Comparison of ENCODE assay signal across 8 mouse cellular contexts in the genomic region with DNA sequence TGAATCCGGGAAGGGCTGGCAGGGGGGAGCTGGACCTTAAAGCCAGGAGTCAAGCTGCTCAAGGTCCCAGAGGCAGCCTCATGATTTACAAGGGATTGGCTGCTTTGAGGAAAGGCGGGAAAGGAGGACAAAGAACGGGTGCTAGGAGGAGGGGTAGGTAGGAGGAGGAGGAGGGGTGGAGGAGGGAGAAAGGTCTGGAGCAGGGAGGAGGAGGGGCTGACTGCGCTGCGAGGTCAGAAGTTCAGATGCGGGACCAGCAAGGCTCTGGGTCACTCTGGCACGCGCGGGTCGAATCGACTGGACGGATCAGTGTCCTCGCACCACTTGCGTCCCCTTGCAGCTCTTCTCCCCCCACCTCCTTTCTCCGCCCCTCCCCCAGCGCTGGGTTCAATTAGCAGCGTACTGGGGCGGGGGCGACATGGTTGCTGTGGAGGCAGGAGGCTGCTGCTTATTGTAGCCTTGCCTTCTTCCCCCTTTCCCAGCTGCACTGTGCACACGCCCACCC. TPM values are rescaled to one million over a fixed set of nuclear protein-coding genes. Genes with fewer than 3 reads are reported as not detected.
DNase-seq lines count a peak whose midpoint lies in the region; ATAC-seq and TF ChIP-seq lines count a peak whose summit lies in the region.

No protein-coding gene starts in this region.

- H3K4me1 ChIP-seq in hindbrain, embryonic 15.5 days (replicated peaks): peaks cover 24% of the 10 kb centered on the region
- peaks cover 15% of the 10 kb centered on the region for H3K4me1 ChIP-seq in liver, adult 2 months (ENCODE audit: control insufficient read depth, insufficient read depth, low read length)
- peaks cover 42% of the 10 kb centered on the region for H3K4me1 ChIP-seq in stomach, embryonic 16.5 days (ENCODE audit: control insufficient read depth, insufficient read depth, low read length)

- no peak for TF ChIP-seq CTCF in liver, adult 2 months (IDR thresholded peaks at IDR 0.05; ENCODE audit: low read depth, low read length)

- no peaks in the 10 kb centered on the region for H3K27me3 ChIP-seq in hindbrain, embryonic 15.5 days
- no peaks in the 10 kb centered on the region for H3K27me3 ChIP-seq in liver, adult 2 months (ENCODE audit: control insufficient read depth, insufficient read depth, low read length)
- H3K27me3 ChIP-seq in stomach, embryonic 16.5 days (ENCODE audit: control insufficient read depth, insufficient read depth, low read length): no peaks in the 10 kb centered on the region

- peak; percentile 62 for DNase-seq in right cerebral cortex, postnatal 4 days
- no peak for DNase-seq in right cerebral cortex, adult 18-20 months
- DNase-seq in liver, adult 2 months (ENCODE audit: extremely low read depth, low read depth, low spot score): peak; percentile 61
- no peak for DNase-seq in adipocyte (ENCODE audit: low spot score)
- no peak for DNase-seq in urinary bladder, postnatal 36 days (ENCODE audit: low spot score in 2 of 2)
- no peak for DNase-seq in left cerebral cortex, adult 9 months (ENCODE audit: low spot score in 2 of 2)

- peak overlapping the region; percentile 39 for H3K9ac ChIP-seq in hindbrain, embryonic 15.5 days
- peak overlapping the region; percentile 32; the same call in 1 of the 2 replicates for H3K9ac ChIP-seq in liver, adult 2 months (ENCODE audit: low read depth, low read length)
- H3K9ac ChIP-seq in stomach, embryonic 16.5 days (ENCODE audit: low read length): peak overlapping the region; percentile 65

- peak; percentile 25; the same call in 1 of the 2 replicates for ATAC-seq in hindbrain, embryonic 15.5 days (ENCODE audit: low FRiP score, low read depth)
- ATAC-seq in stomach, embryonic 16.5 days (ENCODE audit: insufficient read depth, low FRiP score): peak; percentile 17; the same call in 1 of the 2 replicates

- no peak for TF ChIP-seq POLR2A in liver, adult 2 months (IDR thresholded peaks at IDR 0.05; ENCODE audit: extremely low read depth, insufficient read depth, low read length)

- no peak overlapping the region for H3K27ac ChIP-seq in hindbrain, embryonic 15.5 days (replicated peaks)
- no peak overlapping the region for H3K27ac ChIP-seq in liver, adult 2 months (replicated peaks; ENCODE audit: insufficient read depth, low read depth, low read length)
- H3K27ac ChIP-seq in stomach, embryonic 16.5 days (ENCODE audit: low read length): peak overlapping the region; percentile 44

- no peaks in the 10 kb centered on the region for H3K9me3 ChIP-seq in hindbrain, embryonic 15.5 days
- no peaks in the 10 kb centered on the region for H3K9me3 ChIP-seq in stomach, embryonic 16.5 days (replicated peaks; ENCODE audit: control insufficient read depth, low read length)

- H3K4me2 ChIP-seq in hindbrain, embryonic 15.5 days: peak overlapping the region; percentile 63
- H3K4me2 ChIP-seq in stomach, embryonic 16.5 days (ENCODE audit: low read depth, low read length): peak overlapping the region; percentile 66

- WGBS in hindbrain, embryonic 15.5 days: 2% methylated on average over 20 of the region's 20 CpGs
- 12% methylated on average over 20 of the region's 20 CpGs for WGBS in liver, adult 2 months
- 2% methylated on average over 20 of the region's 20 CpGs for WGBS in stomach, embryonic 16.5 days

- peak overlapping the region; percentile 33 for H3K4me3 ChIP-seq in hindbrain, embryonic 15.5 days
- peak overlapping the region; percentile 10; the same call in 1 of the 2 replicates for H3K4me3 ChIP-seq in liver, adult 2 months (ENCODE audit: insufficient read depth, low read depth, low read length)
- H3K4me3 ChIP-seq in stomach, embryonic 16.5 days (replicated peaks; ENCODE audit: low read length): peak overlapping the region; percentile 38

- no peaks in the 10 kb centered on the region for H3K79me2 ChIP-seq in liver, adult 2 months (ENCODE audit: control insufficient read depth, insufficient read depth, low read length)

- no peaks in the 10 kb centered on the region for H3K36me3 ChIP-seq in hindbrain, embryonic 15.5 days
- no peaks in the 10 kb centered on the region for H3K36me3 ChIP-seq in liver, adult 2 months (ENCODE audit: control insufficient read depth, insufficient read depth, low read length)
- no peaks in the 10 kb centered on the region for H3K36me3 ChIP-seq in stomach, embryonic 16.5 days (ENCODE audit: control insufficient read depth, insufficient read depth, low read length)

RNA-seq across cellular contexts. Expression of a gene that starts 7.0 kb away (rescaled TPM):
- 98.4 and 105 TPM in 2 replicates for polyA plus RNA-seq in hindbrain, embryonic 15.5 days (2015; fragmentation: Nextera tagmentation; extraction: Ambion mirVana)
- 26.6 and 36.6 TPM in 2 replicates for total RNA-seq in liver, adult 2 months (2014; rRNA removed)
- polyA plus RNA-seq in liver, adult 2 months (2012; rRNA removed): 111 and 120 TPM in 2 replicates
- 22.5 and 30.0 TPM in 2 replicates for polyA plus RNA-seq in stomach, embryonic 16.5 days (2015; fragmentation: Nextera tagmentation; extraction: Ambion mirVana)

RNA-seq across cellular contexts. Expression of a gene that starts 11.5 kb away (rescaled TPM):
- 0.09 TPM in 2 replicates for polyA plus RNA-seq in hindbrain, embryonic 15.5 days (2015; fragmentation: Nextera tagmentation; extraction: Ambion mirVana)
- not detected in 2 replicates for total RNA-seq in liver, adult 2 months (2014; rRNA removed)
- polyA plus RNA-seq in liver, adult 2 months (2012; rRNA removed): not detected in 2 replicates
- not detected in 2 replicates for polyA plus RNA-seq in stomach, embryonic 16.5 days (2015; fragmentation: Nextera tagmentation; extraction: Ambion mirVana)

RNA-seq across cellular contexts. Expression of a gene that starts 18.7 kb away (rescaled TPM):
- polyA plus RNA-seq in hindbrain, embryonic 15.5 days (2015; fragmentation: Nextera tagmentation; extraction: Ambion mirVana): 192 and 193 TPM in 2 replicates
- 30.8 and 35.4 TPM in 2 replicates for total RNA-seq in liver, adult 2 months (2014; rRNA removed)
- polyA plus RNA-seq in liver, adult 2 months (2012; rRNA removed): 35.4 and 51.8 TPM in 2 replicates
- polyA plus RNA-seq in stomach, embryonic 16.5 days (2015; fragmentation: Nextera tagmentation; extraction: Ambion mirVana): 154 and 173 TPM in 2 replicates

RNA-seq across cellular contexts. Expression of a gene that starts 26.6 kb away (rescaled TPM):
- not detected in 2 replicates for polyA plus RNA-seq in hindbrain, embryonic 15.5 days (2015; fragmentation: Nextera tagmentation; extraction: Ambion mirVana)
- total RNA-seq in liver, adult 2 months (2014; rRNA removed): 0.28 and 0.54 TPM in 2 replicates
- polyA plus RNA-seq in liver, adult 2 months (2012; rRNA removed): 0.11 and 1.0 TPM in 2 replicates
- 2.0 and 4.2 TPM in 2 replicates for polyA plus RNA-seq in stomach, embryonic 16.5 days (2015; fragmentation: Nextera tagmentation; extraction: Ambion mirVana)

RNA-seq across cellular contexts. Expression of a gene that starts 31.6 kb away (rescaled TPM):
- 76.5 and 77.8 TPM in 2 replicates for polyA plus RNA-seq in hindbrain, embryonic 15.5 days (2015; fragmentation: Nextera tagmentation; extraction: Ambion mirVana)
- 39.1 and 42.6 TPM in 2 replicates for total RNA-seq in liver, adult 2 months (2014; rRNA removed)
- 91.3 and 117 TPM in 2 replicates for polyA plus RNA-seq in liver, adult 2 months (2012; rRNA removed)
- polyA plus RNA-seq in stomach, embryonic 16.5 days (2015; fragmentation: Nextera tagmentation; extraction: Ambion mirVana): 47.4 and 57.5 TPM in 2 replicates

Comparison
In these comparisons a context has a peak if more than half of its experiments do, and no peak if none do; other contexts are left out.
1. DNase-seq: peak in right cerebral cortex, postnatal 4 days (single experiment) and liver, adult 2 months (single experiment); none in right cerebral cortex, adult 18-20 months (single experiment), adipocyte (single experiment), urinary bladder, postnatal 36 days (0 of 2) and left cerebral cortex, adult 9 months (0 of 2).
2. Peak in every context shown above with its lines, with median percentiles within 50 percentile points of each other: H3K4me3 ChIP-seq and H3K9ac ChIP-seq.